Mouse (Mus musculus) MEL (cell line): Measurements from ENCODE around the gene Inpp5a.

ENCODE experiments used
- CTCF ChIP-seq, 3 experiments: IDR thresholded peaks in 2 of 3; conservative IDR thresholded peaks in 1 of 3; 2 replicates each; pipeline ENCODE4 v1.5.1; 2011 to 2012; ENCODE audit warnings: low read length in 3 of 3, low read depth in 2 of 3, mild to moderate bottlenecking in 2 of 3, improper control_type of control experiment in 1 of 3, inconsistent platforms in 1 of 3, mixed read lengths in 1 of 3, moderate library complexity in 1 of 3; ENCODE audit not compliant: control insufficient read depth in 1 of 3, insufficient read depth in 1 of 3, poor library complexity in 1 of 3, severe bottlenecking in 1 of 3
- EP300 ChIP-seq, 2 experiments: IDR thresholded peaks; 2 replicates each; pipeline ENCODE4 v1.6.1; 2011; ENCODE audit warnings: improper control_type of control experiment in 2 of 2, low read length in 2 of 2, low read depth in 1 of 2, mild to moderate bottlenecking in 1 of 2
- GATA1 ChIP-seq: IDR thresholded peaks from 2 replicates; pipeline ENCODE4 v1.6.1; 2011; ENCODE audit warnings: low read depth, low read length, improper control_type of control experiment
- HCFC1 ChIP-seq: IDR thresholded peaks from 2 replicates; pipeline ENCODE4 v1.6.1; 2012; ENCODE audit warnings: low read depth, mild to moderate bottlenecking, inconsistent platforms, low read length, improper control_type of control experiment, moderate library complexity
- JUND ChIP-seq: IDR thresholded peaks from 2 replicates; pipeline ENCODE4 v1.6.1; 2011; ENCODE audit warnings: low read depth, mild to moderate bottlenecking, improper control_type of control experiment, low read length
- KAT2A ChIP-seq: conservative IDR thresholded peaks from 2 replicates; pipeline ENCODE4 v1.6.1; 2012; ENCODE audit warnings: low read depth, low read length, improper control_type of control experiment, inconsistent platforms
- NELFE ChIP-seq: IDR thresholded peaks from 2 replicates; pipeline ENCODE4 v1.6.1; 2011; ENCODE audit warnings: low read depth, low read length, improper control_type of control experiment
- POLR2A ChIP-seq, 2 experiments: IDR thresholded peaks; 2 replicates each; pipeline ENCODE4 v1.6.1; 2011 to 2012; ENCODE audit warnings: low read length in 2 of 2, mild to moderate bottlenecking in 2 of 2, control low read depth in 1 of 2, improper control_type of control experiment in 1 of 2, low read depth in 1 of 2, moderate library complexity in 1 of 2; ENCODE audit not compliant: control insufficient read depth in 1 of 2, insufficient read depth in 1 of 2, poor library complexity in 1 of 2
- TBP ChIP-seq: IDR thresholded peaks from 2 replicates; pipeline ENCODE4 v1.8.0; 2011; ENCODE audit warnings: low read depth, low read length, improper control_type of control experiment
- TCF12 ChIP-seq: IDR thresholded peaks from 2 replicates; pipeline ENCODE4 v1.6.1; 2014; ENCODE audit warnings: low read depth, mild to moderate bottlenecking, inconsistent platforms, low read length, improper control_type of control experiment, moderate library complexity
- USF1 ChIP-seq: IDR thresholded peaks from 2 replicates; pipeline ENCODE4 v1.6.1; 2014; ENCODE audit warnings: low read depth, mild to moderate bottlenecking, inconsistent platforms, low read length, improper control_type of control experiment, moderate library complexity
- ZC3H11A ChIP-seq: IDR thresholded peaks from 2 replicates; pipeline ENCODE4 v1.6.1; 2012; ENCODE audit warnings: low read depth, mild to moderate bottlenecking, inconsistent platforms, low read length, improper control_type of control experiment

DNA sequence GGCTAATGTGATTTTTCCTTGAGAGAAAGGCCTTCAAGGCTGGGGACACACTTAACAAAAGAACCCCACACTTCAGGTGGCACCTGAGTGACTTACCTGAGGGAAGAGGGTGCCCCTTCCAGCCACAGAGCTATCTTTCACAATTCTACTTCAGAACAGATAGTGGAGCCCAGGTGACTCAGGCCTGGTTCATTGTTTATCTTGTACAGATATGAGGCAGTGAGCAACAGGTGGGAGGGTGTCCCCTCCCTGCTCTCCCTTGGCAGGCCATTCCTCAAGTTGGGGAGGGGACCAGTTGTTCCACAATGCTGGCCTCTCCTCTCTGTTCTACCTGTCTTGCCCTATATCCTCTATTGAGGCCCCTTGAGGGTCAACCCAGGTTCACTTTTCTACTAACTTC, 17.5 kb upstream of the Inpp5a start:
- no peak for TF ChIP-seq TCF12
- TF ChIP-seq CTCF (IDR thresholded peaks at IDR 0.05 in 2 of 3, conservative IDR thresholded peaks at IDR 0.05 in 1 of 3; ENCODE audit: control insufficient read depth in 1 of 3, insufficient read depth in 1 of 3, low read depth in 2 of 3, low read length in 3 of 3, poor library complexity in 1 of 3, severe bottlenecking in 1 of 3) = no peak
- no peak for TF ChIP-seq HCFC1
- no peak for TF ChIP-seq TBP
- TF ChIP-seq GATA1 = no peak
- no peak for TF ChIP-seq JUND
- no peak for TF ChIP-seq KAT2A
- no peak for TF ChIP-seq ZC3H11A
- TF ChIP-seq USF1 = no peak
- TF ChIP-seq NELFE = no peak
- no peak for TF ChIP-seq POLR2A (IDR thresholded peaks at IDR 0.05; ENCODE audit: control insufficient read depth in 1 of 2, insufficient read depth in 1 of 2, low read depth in 1 of 2, low read length in 2 of 2, poor library complexity in 1 of 2)
- TF ChIP-seq EP300 (IDR thresholded peaks at IDR 0.05; ENCODE audit: low read depth in 1 of 2, low read length in 2 of 2) = no peak
